Mouse (Mus musculus): Measurements from ENCODE around the gene AB124611. TPM values are rescaled to one million over a fixed set of nuclear protein-coding genes. Genes with fewer than 3 reads are reported as not detected.
"Not testable (repeated sequence)": the region's sequence is repeated elsewhere in the genome, so short reads cannot be mapped to it uniquely, and the experiment has no call there.

AB124611 gene
- polyA plus RNA-seq, 1 experiment from 2014 or later, result 6.0 TPM

DNA sequence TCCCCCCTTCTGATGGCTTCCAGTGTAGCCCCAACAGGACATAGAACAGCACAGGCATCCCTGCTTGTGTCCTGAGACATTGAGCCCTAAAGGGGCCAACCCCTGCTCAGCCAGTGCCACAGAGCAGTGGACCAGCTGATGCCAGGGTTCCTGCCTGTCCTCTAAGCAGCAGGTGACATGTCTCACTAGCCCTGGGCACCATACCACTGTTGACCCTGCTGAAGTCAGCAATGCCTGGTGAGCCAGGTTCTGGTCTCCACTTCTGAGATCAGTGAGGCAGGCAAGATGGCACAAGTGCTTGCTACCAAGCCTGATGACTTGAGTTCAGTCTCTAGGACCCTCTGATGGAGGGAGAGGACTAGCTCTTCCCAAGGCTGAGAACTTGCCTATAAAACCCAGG lies 20.2 kb upstream of the AB124611 start:
- no peak overlapping the region for H3K27ac ChIP-seq
- H3K27me3 ChIP-seq, result no peaks in the 10 kb centered on the region
- peaks cover 9% of the 10 kb centered on the region for H3K4me1 ChIP-seq
- no peaks in the 10 kb centered on the region for H3K9me3 ChIP-seq (replicated peaks)
- H3K4me3 ChIP-seq, result no peak overlapping the region
- ATAC-seq (ENCODE audit: low FRiP score), result no peak
- no peak overlapping the region for H3K9ac ChIP-seq
- no peak overlapping the region for H3K4me2 ChIP-seq (replicated peaks)
- peaks cover 58% of the 10 kb centered on the region for H3K36me3 ChIP-seq

GRCm38 (mm10) chr9:21507753-21508430 lies 18.1 kb upstream of the AB124611 start:
- H3K4me3 ChIP-seq, result no peak overlapping the region
- H3K9ac ChIP-seq, result no peak overlapping the region
- no peak overlapping the region for H3K27ac ChIP-seq
- H3K27me3 ChIP-seq, result no peaks in the 10 kb centered on the region
- H3K4me1 ChIP-seq, result peaks cover 13% of the 10 kb centered on the region
- no peak for ATAC-seq (ENCODE audit: low FRiP score)
- no peak overlapping the region for H3K4me2 ChIP-seq (replicated peaks)
- H3K36me3 ChIP-seq, result peaks cover 53% of the 10 kb centered on the region
- no peaks in the 10 kb centered on the region for H3K9me3 ChIP-seq (replicated peaks)
- 96% methylated on average over 15 of the region's 15 CpGs for WGBS

DNA sequence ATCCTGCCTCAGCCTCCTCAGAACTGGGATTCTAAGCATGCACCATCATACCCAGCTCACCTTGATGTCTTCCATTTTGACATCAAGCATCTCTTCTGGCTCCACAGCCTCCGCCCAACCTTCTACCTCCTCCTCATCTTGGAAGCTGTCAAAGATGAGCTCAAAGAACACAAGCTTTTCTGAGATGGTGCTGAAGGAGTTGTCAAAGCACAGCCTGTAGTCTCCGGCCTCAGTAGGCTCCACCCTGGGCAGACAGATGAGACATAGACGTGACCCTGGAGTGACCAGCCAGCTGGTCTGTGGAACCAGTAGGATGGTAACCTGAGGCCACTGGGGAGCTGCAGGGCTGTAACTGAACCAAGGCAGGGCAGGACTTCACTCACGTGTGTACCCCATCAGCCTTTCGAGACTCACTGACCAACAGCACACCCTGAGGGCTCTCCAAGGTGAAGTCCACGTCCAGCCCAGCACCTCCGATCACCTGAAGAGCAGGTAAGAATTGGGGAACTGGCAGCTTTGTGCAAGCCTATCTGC lies 17.0 kb upstream of the AB124611 start:
- Histone ChIP-seq H3K9me3 (replicated peaks) (no peaks in the 10 kb centered on the region), H3K36me3 (peaks cover 42% of the 10 kb centered on the region), H3K9ac (peak overlapping the region; percentile 61; the same call in 1 of the 2 replicates), H3K4me2 (replicated peaks) (peak overlapping the region; percentile 76), H3K27me3 (no peaks in the 10 kb centered on the region), H3K4me1 (peaks cover 13% of the 10 kb centered on the region), H3K27ac (no peak overlapping the region), H3K4me3 (peak overlapping the region; percentile 56)
- WGBS, result 78% methylated on average over 7 of the region's 7 CpGs
- ATAC-seq (ENCODE audit: low FRiP score), result no peak

- Histone ChIP-seq H3K27ac (peak within 1 kb of the TSS; percentile 85), H3K4me2 (replicated peaks) (peak within 1 kb of the TSS; percentile 76), H3K9ac (peak within 1 kb of the TSS; percentile 61), H3K4me3 (peak within 1 kb of the TSS; percentile 56), H3K27me3 (no peaks in the 10 kb centered on the region), H3K36me3 (peaks cover 31% of the 10 kb centered on the region), H3K9me3 (replicated peaks) (no peaks in the 10 kb centered on the region), H3K4me1 (peaks cover 13% of the 10 kb centered on the region)
- peak; percentile 97 for ATAC-seq (ENCODE audit: low FRiP score)
- under 1% methylated on average over 44 of the region's 44 CpGs for WGBS
Measured at GRCm38 (mm10) chr9:21509772-21510688, 15.9 kb upstream of the AB124611 start, which contains the start of gene Tmed1. Gene Tmed1, minus strand, starts transcription at chr9:21510252.

- H3K27me3 ChIP-seq, result no peaks in the 10 kb centered on the region
- 6% methylated on average over 7 of the region's 7 CpGs for WGBS
- H3K36me3 ChIP-seq, result peaks cover 25% of the 10 kb centered on the region
- peak overlapping the region; percentile 61 for H3K9ac ChIP-seq
- ATAC-seq (ENCODE audit: low FRiP score), result no peak; the same call in 1 of the 2 replicates
- H3K27ac ChIP-seq, result peak overlapping the region; percentile 85
- H3K4me3 ChIP-seq, result peak overlapping the region; percentile 56
- peaks cover 13% of the 10 kb centered on the region for H3K4me1 ChIP-seq
- H3K9me3 ChIP-seq (replicated peaks), result no peaks in the 10 kb centered on the region
- peak overlapping the region; percentile 76 for H3K4me2 ChIP-seq (replicated peaks)
Measured at GRCm38 (mm10) chr9:21510689-21511015, 15.3 kb upstream of the AB124611 start.

- peak overlapping the region; percentile 85 for H3K27ac ChIP-seq
Measured at GRCm38 (mm10) chr9:21511052-21511451, 14.9 kb upstream of the AB124611 start.

GRCm38 (mm10) chr9:21513466-21513865 lies 12.5 kb upstream of the AB124611 start:
- Histone ChIP-seq H3K4me1 (peaks cover 13% of the 10 kb centered on the region), H3K9me3 (replicated peaks) (no peaks in the 10 kb centered on the region), H3K27ac (no peak overlapping the region), H3K9ac (no peak overlapping the region), H3K4me2 (replicated peaks) (no peak overlapping the region), H3K27me3 (no peaks in the 10 kb centered on the region), H3K4me3 (no peak overlapping the region), H3K36me3 (no peaks in the 10 kb centered on the region)
- WGBS, result 100% methylated on average over 4 of the region's 4 CpGs
- no peak for ATAC-seq (ENCODE audit: low FRiP score)

More at GRCm38 (mm10) chr9:21511052-21511451, 14.9 kb upstream of the AB124611 start:
- peaks cover 13% of the 10 kb centered on the region for H3K4me1 ChIP-seq
- 88% methylated on average over 9 of the region's 9 CpGs for WGBS
- peaks cover 21% of the 10 kb centered on the region for H3K36me3 ChIP-seq
- H3K27me3 ChIP-seq, result no peaks in the 10 kb centered on the region
- H3K9ac ChIP-seq, result peak overlapping the region; percentile 61
- H3K9me3 ChIP-seq (replicated peaks), result no peaks in the 10 kb centered on the region
- no peak for ATAC-seq (ENCODE audit: low FRiP score)
- peak overlapping the region; percentile 76 for H3K4me2 ChIP-seq (replicated peaks)
- H3K4me3 ChIP-seq, result peak overlapping the region; percentile 56

DNA sequence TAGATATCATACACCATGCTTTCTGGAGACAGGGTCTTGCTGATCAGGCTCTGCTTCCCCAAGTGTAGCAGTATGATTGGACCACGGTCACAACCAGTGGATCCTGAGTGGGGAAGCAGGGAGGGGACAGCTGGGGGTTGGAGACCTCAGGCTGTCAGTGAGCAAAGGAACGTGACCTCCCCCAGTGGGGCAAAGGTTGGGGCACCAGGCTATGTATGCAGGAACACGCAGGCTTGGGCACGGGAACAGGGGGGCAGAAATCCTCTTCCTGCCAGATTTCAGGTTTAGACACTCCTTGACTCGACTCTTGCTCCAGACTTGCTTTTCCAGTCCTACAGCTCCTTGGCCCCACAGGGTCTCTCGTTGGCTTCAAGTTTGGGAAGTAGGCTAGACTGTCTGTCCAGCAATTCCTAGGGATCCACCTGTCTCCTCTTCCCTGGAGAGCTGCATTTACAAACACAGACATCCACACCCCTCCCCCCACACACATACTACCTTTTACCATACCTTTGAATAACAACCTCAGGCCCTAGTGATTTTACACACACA lies 8.0 kb upstream of the AB124611 start:
- H3K4me2 ChIP-seq (replicated peaks), result no peak overlapping the region
- WGBS, result 84% methylated on average over 6 of the region's 6 CpGs

DNA sequence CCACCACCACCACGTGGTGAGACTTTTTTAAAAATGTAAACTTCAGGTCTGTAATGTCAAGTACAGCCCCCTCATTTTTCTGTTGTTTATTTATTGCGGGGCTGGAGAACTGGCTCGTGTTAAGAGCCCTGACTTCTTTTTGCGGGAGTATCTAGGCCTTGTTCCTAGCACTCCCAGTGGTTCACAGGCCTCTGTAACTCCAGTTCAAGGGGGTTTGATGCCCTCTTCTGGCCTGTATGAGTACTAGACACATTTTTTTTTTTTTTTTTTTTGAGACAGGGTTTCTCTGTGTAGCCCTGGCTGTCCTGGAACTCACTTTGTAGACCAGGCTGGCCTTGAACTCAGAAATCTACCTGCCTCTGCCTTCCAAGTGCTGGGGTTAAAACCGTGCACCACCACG lies 7.3 kb upstream of the AB124611 start:
- WGBS, result 87% methylated on average over 6 of the region's 6 CpGs
- ATAC-seq (ENCODE audit: low FRiP score); H3K27ac ChIP-seq: not testable (repeated sequence)

More for the DNA sequence above, 8.0 kb upstream of the AB124611 start:
- Histone ChIP-seq H3K4me1 (no peaks in the 10 kb centered on the region), H3K9ac (no peak overlapping the region), H3K4me3 (no peak overlapping the region), H3K36me3 (no peaks in the 10 kb centered on the region), H3K27ac (no peak overlapping the region), H3K27me3 (no peaks in the 10 kb centered on the region), H3K9me3 (replicated peaks) (no peaks in the 10 kb centered on the region)
- ATAC-seq (ENCODE audit: low FRiP score), result no peak

DNA sequence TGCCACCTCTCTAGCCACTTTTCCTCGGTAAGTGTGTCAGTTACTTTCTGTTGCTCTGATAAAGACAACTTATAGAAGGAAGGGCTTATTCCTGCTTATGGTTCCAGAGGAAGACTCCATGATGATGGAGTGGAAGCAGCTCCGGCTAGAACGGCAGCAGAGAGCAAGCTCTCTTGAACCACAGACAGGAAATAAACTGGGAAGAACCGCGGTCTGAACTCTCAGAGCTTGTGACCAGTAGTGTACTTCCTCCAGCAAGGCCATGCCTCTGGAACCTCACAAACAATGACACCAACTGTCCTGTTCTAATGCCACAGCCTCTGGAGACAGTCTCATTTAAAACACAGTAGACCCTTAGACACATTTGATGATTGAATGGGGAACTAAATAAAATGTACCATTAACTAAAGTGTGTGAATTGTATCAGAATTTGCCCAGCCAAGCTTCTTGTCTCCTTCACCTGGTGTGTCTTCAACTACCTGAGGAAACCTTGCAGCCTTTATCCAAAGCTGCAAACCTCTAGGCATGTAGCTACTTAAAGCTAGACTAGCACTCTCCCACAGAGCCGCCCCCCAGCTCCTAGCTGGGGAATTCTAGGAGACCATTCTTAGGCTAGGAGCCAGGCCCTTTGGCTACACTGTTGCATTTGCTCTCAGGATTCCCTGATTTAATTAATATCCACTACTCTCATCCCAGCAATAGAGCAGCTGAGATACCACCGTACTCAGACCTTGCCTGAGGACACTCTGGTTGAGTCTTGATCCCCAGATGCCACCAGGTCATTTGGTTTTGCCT lies 637 bp upstream of the AB124611 start:
- H3K4me2 ChIP-seq (replicated peaks), result no peak overlapping the region
- no peak overlapping the region for H3K9ac ChIP-seq
- H3K9me3 ChIP-seq (replicated peaks), result no peaks in the 10 kb centered on the region
- H3K36me3 ChIP-seq, result 0 out of 2 replicates have a peak, but pooled peaks cover 5% of the 10 kb centered on the region
- no peak overlapping the region for H3K27ac ChIP-seq
- no peak for ATAC-seq (ENCODE audit: low FRiP score)
- no peaks in the 10 kb centered on the region for H3K27me3 ChIP-seq
- 83% methylated on average over 7 of the region's 7 CpGs for WGBS
- peaks cover 8% of the 10 kb centered on the region for H3K4me1 ChIP-seq
- no peak overlapping the region for H3K4me3 ChIP-seq

More for the DNA sequence above, 7.3 kb upstream of the AB124611 start:
- not testable (repeated sequence) for H3K27me3 ChIP-seq; H3K9ac ChIP-seq; H3K36me3 ChIP-seq; H3K4me1 ChIP-seq; H3K9me3 ChIP-seq (replicated peaks); H3K4me2 ChIP-seq (replicated peaks); H3K4me3 ChIP-seq

- H3K36me3 ChIP-seq, result 0 out of 2 replicates have a peak, but pooled peaks cover 5% of the 10 kb centered on the region
- 78% methylated on average over 3 of the region's 3 CpGs for WGBS
- H3K27ac ChIP-seq, result no peak overlapping the region
- H3K4me1 ChIP-seq, result peaks cover 8% of the 10 kb centered on the region
- no peak overlapping the region for H3K9ac ChIP-seq
- no peak overlapping the region for H3K4me2 ChIP-seq (replicated peaks)
- no peak overlapping the region for H3K4me3 ChIP-seq
- no peaks in the 10 kb centered on the region for H3K9me3 ChIP-seq (replicated peaks)
- no peak for ATAC-seq (ENCODE audit: low FRiP score)
- no peaks in the 10 kb centered on the region for H3K27me3 ChIP-seq
Measured at GRCm38 (mm10) chr9:21526634-21526944, 613 bp downstream of the AB124611 start.

Data from hindbrain, embryonic 12.5 days (tissue).